Mouse (Mus musculus) testis, adult 2 months (tissue): Measurements from ENCODE around the gene Olfr486.
"Not testable (repeated sequence)": the region's sequence is repeated elsewhere in the genome, so short reads cannot be mapped to it uniquely, and the experiment has no call there.

Experiments
- CTCF ChIP-seq: fragments of 200-500 bp; IDR thresholded peaks from 2 replicates; pipeline ENCODE4 v1.5.1; 2012; ENCODE audit warnings: low read depth, mild to moderate bottlenecking, inconsistent platforms, low read length, moderate library complexity; ENCODE audit not compliant: control insufficient read depth, insufficient read depth, insufficient replicate concordance
- POLR2A ChIP-seq: fragments of 200-500 bp; IDR thresholded peaks from 2 replicates; pipeline ENCODE4 v1.6.1; 2012; ENCODE audit warnings: low read depth, mild to moderate bottlenecking, inconsistent platforms, low read length, moderate library complexity; ENCODE audit not compliant: control insufficient read depth

DNA sequence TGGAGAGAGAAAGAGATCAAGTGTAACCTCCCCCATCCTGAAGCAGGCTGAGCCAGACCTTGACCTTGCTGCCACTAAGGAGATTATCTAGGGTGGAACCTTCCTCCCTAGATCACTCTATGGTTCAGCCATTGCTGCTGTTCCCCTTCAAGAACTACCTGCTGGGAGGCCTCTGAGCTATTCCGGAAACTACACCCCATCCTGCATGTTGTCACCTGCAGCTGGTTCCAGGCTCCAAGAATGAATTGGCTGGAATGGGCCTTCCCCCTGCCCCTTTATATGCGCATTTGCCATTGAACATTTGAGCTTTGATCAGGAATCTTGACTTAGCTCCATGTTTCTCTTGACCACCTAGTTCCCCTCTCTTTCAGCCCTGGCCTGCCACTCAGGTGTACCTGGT is 12.7 kb upstream of the Olfr486 start:
- TF ChIP-seq POLR2A, CTCF: not testable (repeated sequence)
